Mouse (Mus musculus) heart, embryonic 12.5 days (tissue): ENCODE measurements around the gene Prkca. TPM values are rescaled to one million over a fixed set of nuclear protein-coding genes. Genes with fewer than 3 reads are reported as not detected.

ENCODE experiments used
- ATAC-seq: fragments of 200-750 bp; cut with Nextera tagmentation; 2 replicates; pipeline ENCODE4 v1.8.0; 2017; ENCODE audit warnings: moderate TSS enrichment, moderate library complexity; ENCODE audit not compliant: insufficient number of reproducible peaks, low FRiP score
- H3K27ac ChIP-seq: fragments of 300-500 bp; sonication (generic); 2 replicates; pipeline ENCODE4 v1.5.1; 2016; ENCODE audit warnings: mild to moderate bottlenecking, moderate library complexity; ENCODE audit not compliant: poor library complexity, severe bottlenecking
- H3K27me3 ChIP-seq: fragments of 300-500 bp; sonication (generic); replicated peaks from 2 replicates; pipeline ENCODE4 v1.6.1; 2016; ENCODE audit warnings: mild to moderate bottlenecking, moderate library complexity
- H3K36me3 ChIP-seq: fragments of 300-500 bp; sonication (generic); 2 replicates; pipeline ENCODE4 v1.6.1; 2016; ENCODE audit warnings: mild to moderate bottlenecking, moderate library complexity
- H3K4me1 ChIP-seq: fragments of 300-500 bp; sonication (generic); replicated peaks from 2 replicates; pipeline ENCODE4 v1.6.1; 2016; ENCODE audit warnings: mild to moderate bottlenecking
- H3K4me2 ChIP-seq: fragments of 300-500 bp; sonication (generic); 2 replicates; pipeline ENCODE4 v1.6.1; 2016; ENCODE audit warnings: mild to moderate bottlenecking, moderate library complexity
- H3K4me3 ChIP-seq: fragments of 300-500 bp; sonication (generic); 2 replicates; pipeline ENCODE4 v1.5.1; 2016; ENCODE audit warnings: mild to moderate bottlenecking
- H3K9ac ChIP-seq: fragments of 300-500 bp; sonication (generic); 2 replicates; pipeline ENCODE4 v1.6.1; 2016; ENCODE audit warnings: mild to moderate bottlenecking, moderate library complexity
- H3K9me3 ChIP-seq: fragments of 300-500 bp; sonication (generic); replicated peaks from 2 replicates; pipeline ENCODE4 v1.6.1; 2016; ENCODE audit warnings: mild to moderate bottlenecking, moderate library complexity
- WGBS: fragments of 180-500 bp; shearing (Covaris S2); methylation state at CpG from one replicate; pipeline ENCODE4 v1.1.7; 2016; 5-methylcytosine and 5-hydroxymethylcytosine counted together
- polyA plus RNA-seq: library from polyadenylated mRNA; unstranded; fragments of >200 nt; fragmentation: Nextera tagmentation; extraction: Ambion mirVana; gene quantifications from 2 replicates; pipeline ENCODE4 v1.2.1, GENCODE M21; 2016

Gene Prkca
- polyA plus RNA-seq, 1 experiment from 2014 or later = 18.8 TPM

DNA sequence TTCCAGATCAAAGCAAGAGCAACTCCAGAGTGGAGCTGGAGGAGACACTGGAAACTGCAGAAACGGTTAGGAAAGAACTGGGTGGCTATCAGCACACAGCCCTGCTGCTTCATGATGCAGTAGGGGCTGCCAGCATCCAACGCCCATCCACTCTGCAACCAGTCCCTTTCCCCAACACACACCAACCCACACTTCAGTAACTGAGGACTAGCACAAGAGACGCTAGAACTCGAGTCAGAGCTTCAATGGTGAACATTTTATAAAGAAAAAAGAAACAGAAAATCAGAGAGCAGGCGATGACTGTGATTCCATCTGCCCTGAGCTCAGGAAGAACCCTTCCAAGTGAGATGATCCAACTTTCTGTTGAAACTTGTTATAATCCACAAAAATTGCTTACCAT is 31.2 kb downstream of the Prkca start:
- Histone ChIP-seq H3K9ac (no peak overlapping the region; the same call in 1 of the 2 replicates), H3K4me3 (no peak overlapping the region), H3K27ac (no peak overlapping the region), H3K4me1 (peaks cover 34% of the 10 kb centered on the region), H3K9me3 (no peaks in the 10 kb centered on the region), H3K27me3 (no peaks in the 10 kb centered on the region), H3K4me2 (no peak overlapping the region), H3K36me3 (no peaks in the 10 kb centered on the region)
- ATAC-seq = no peak
- 67% methylated on average over 5 of the region's 5 CpGs for WGBS

DNA sequence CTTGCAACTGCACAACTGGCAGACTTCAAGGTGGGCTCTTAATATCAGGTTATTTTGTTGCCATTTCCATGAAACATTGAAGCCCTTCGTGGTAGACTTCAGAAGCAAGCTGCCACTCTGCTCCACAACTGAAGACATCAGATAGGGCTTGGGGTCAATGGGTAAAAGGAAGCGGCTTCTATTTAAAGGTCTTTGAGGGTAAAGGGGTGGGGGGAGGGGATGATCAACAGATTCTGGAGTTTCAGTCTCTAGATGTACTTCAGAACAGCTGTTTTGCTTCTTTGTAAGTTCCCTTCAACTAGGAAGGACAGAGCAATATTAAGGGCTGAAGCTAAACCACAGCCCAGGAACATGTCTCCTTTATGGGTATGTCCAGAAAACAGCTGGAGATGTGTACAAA is 31.8 kb downstream of the Prkca start:
- WGBS = 51% methylated on average over 2 of the region's 2 CpGs
- H3K27me3 ChIP-seq = no peaks in the 10 kb centered on the region
- H3K9me3 ChIP-seq = no peaks in the 10 kb centered on the region
- H3K4me1 ChIP-seq = peaks cover 40% of the 10 kb centered on the region
- no peak overlapping the region for H3K9ac ChIP-seq
- H3K4me3 ChIP-seq = no peak overlapping the region
- H3K4me2 ChIP-seq = no peak overlapping the region
- no peak for ATAC-seq
- no peak overlapping the region for H3K27ac ChIP-seq
- no peaks in the 10 kb centered on the region for H3K36me3 ChIP-seq

DNA sequence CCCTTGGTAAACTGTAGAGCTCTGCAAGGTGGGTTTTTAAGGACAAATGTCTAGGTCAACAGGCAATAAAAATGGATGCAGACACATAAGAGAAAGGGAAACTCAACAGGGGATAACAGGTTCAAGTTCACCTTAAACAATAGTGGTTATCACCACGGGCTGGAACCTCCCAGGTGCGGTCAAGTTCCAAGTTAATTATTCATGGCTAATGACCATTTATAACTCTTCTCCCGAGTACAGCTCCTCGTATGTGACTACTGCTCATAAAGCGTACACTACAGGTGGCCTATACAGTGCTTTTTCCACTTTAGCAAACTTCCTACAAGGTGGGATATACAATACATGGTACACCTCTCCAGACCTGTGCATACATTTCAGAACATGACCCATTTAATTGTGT is 33.9 kb downstream of the Prkca start:
- Histone ChIP-seq H3K4me3 (no peak overlapping the region), H3K27me3 (no peaks in the 10 kb centered on the region), H3K4me1 (peaks cover 40% of the 10 kb centered on the region), H3K9me3 (no peaks in the 10 kb centered on the region), H3K36me3 (no peaks in the 10 kb centered on the region), H3K9ac (no peak overlapping the region), H3K4me2 (no peak overlapping the region), H3K27ac (no peak overlapping the region)
- WGBS = 90% methylated on average over 5 of the region's 5 CpGs
- no peak for ATAC-seq

DNA sequence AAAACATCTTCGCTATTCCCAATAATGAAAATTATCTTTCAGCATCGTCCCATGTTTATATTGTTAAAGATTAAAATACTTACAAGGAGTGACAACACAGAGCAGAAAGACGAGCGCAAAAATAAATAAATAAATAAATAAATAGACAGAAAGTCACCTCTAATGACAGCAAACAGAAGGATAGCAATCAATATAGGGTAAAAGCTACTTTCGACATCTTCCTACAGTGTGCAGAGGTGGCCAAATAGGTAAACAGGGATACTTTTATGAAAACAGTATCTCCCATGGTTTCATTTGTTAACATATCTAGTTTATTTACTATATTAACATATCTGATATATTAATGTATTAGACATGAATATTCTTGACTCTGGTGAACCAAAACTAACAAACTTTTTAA is 35.5 kb downstream of the Prkca start:
- H3K36me3 ChIP-seq = no peaks in the 10 kb centered on the region
- H3K4me3 ChIP-seq = no peak overlapping the region
- no peaks in the 10 kb centered on the region for H3K27me3 ChIP-seq
- no peaks in the 10 kb centered on the region for H3K9me3 ChIP-seq
- peaks cover 26% of the 10 kb centered on the region for H3K4me1 ChIP-seq
- no peak for ATAC-seq
- no peak overlapping the region for H3K27ac ChIP-seq
- H3K9ac ChIP-seq = no peak overlapping the region
- H3K4me2 ChIP-seq = no peak overlapping the region
- WGBS = 93% methylated on average over 5 of the region's 5 CpGs

DNA sequence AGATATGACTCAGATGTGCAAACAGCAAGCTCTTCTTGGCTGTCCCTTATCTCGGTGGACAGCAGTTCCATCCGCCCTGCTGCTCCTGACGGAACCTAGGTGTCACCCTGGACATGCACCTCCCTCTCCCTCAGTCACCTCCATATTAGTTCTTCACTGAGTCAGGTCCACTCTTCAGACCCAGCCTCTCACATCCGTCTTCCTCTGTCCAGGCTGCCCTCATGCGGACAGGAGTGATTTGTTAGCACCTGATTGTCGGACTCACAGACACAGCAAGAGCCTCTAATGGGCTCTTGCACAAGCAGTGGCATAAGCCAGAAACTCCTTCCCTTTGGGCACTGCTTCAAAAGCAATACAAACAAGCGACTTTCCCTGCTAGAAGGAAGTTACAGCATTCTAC is 36.5 kb downstream of the Prkca start:
- Histone ChIP-seq H3K4me1 (peaks cover 23% of the 10 kb centered on the region), H3K9ac (no peak overlapping the region), H3K4me3 (no peak overlapping the region), H3K4me2 (no peak overlapping the region), H3K36me3 (no peaks in the 10 kb centered on the region), H3K9me3 (no peaks in the 10 kb centered on the region), H3K27me3 (no peaks in the 10 kb centered on the region), H3K27ac (no peak overlapping the region)
- no peak for ATAC-seq
- 42% methylated on average over 7 of the region's 7 CpGs for WGBS

DNA sequence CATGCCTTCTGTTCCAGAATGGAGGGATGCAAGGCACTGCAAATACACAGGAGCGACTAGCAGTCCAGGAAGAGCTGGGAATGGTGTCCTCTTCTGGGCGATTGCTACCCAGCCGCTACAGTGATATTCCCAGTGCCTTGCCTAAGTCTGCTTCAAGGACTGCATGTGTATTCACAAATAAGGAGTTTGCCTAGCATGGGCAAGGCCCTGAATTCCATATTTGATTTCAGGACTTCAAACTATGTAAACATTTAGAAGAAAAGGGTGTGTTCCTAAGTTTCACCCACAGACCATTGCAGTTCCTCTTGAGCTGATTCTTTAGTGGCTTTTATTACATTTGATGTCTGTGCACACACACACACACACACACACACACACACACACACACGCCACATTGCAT is 39.9 kb downstream of the Prkca start:
- Histone ChIP-seq H3K9ac (no peak overlapping the region), H3K4me1 (peaks cover 21% of the 10 kb centered on the region), H3K27me3 (no peaks in the 10 kb centered on the region), H3K4me3 (no peak overlapping the region), H3K36me3 (no peaks in the 10 kb centered on the region), H3K9me3 (no peaks in the 10 kb centered on the region), H3K27ac (no peak overlapping the region), H3K4me2 (no peak overlapping the region)
- ATAC-seq = no peak
- 92% methylated on average over 4 of the region's 4 CpGs for WGBS

DNA sequence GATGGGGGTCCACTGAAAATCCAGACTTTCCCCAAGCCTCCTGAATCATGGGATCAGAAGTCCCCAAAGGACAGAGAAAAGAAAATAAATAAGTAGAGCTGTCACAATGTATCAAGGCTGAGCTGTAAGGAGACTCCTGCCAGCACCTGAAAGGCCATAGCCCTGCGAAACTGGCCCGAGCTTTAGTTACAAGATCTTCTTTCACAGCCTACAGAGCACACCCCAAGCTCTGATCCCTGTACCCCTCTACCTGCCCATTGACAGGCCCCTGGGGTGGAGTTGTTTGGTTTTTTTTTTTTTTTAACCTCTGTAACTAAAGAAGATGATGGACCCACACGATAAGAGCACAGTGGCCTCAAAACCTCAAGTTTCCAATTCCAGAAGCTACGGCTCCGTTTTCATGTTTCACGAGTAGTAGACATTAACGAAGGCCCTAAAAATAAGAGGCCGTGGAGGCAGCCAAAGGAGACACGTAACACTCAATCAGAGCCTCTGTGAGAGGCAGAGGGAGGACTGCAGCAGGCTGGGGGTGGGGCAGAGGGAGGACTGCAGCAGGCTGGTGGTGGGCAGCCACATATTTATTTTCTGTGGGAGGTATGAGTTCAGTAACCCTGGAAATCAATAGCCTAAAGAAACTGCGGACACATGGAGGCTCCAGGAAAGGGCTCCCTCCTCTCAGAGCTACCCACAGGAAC is 41.8 kb downstream of the Prkca start:
- H3K9ac ChIP-seq = no peak overlapping the region
- peaks cover 14% of the 10 kb centered on the region for H3K4me1 ChIP-seq
- no peaks in the 10 kb centered on the region for H3K36me3 ChIP-seq
- 86% methylated on average over 10 of the region's 10 CpGs for WGBS
- ATAC-seq = no peak
- no peak overlapping the region for H3K4me2 ChIP-seq
- H3K4me3 ChIP-seq = no peak overlapping the region
- no peak overlapping the region for H3K27ac ChIP-seq
- H3K9me3 ChIP-seq = no peaks in the 10 kb centered on the region
- H3K27me3 ChIP-seq = no peaks in the 10 kb centered on the region

DNA sequence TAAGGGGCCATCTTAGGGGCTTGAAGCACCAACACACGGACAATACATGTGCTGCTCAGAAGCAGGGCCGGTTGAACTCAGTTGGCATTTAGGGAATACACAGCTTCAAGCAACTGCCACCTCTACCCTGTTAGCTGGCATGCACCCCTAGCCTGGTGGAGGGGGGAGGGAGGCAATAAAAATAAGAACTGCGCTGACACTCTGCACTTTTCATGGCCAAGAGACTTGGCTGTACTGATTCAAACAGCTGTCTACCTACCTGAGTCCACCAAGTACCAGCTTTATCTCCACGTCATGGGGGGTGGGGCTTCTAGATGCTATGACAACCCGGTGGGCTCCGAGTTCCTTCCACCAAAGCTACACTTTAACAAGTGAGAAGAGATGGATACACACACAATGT is 42.7 kb downstream of the Prkca start:
- H3K27ac ChIP-seq = no peak overlapping the region
- WGBS = 85% methylated on average over 6 of the region's 6 CpGs
- no peaks in the 10 kb centered on the region for H3K27me3 ChIP-seq
- H3K9me3 ChIP-seq = no peaks in the 10 kb centered on the region
- no peak overlapping the region for H3K4me2 ChIP-seq
- ATAC-seq = no peak
- H3K36me3 ChIP-seq = no peaks in the 10 kb centered on the region
- H3K4me1 ChIP-seq = peaks cover 14% of the 10 kb centered on the region; the same call in 1 of the 2 replicates
- no peak overlapping the region for H3K4me3 ChIP-seq
- no peak overlapping the region for H3K9ac ChIP-seq

DNA sequence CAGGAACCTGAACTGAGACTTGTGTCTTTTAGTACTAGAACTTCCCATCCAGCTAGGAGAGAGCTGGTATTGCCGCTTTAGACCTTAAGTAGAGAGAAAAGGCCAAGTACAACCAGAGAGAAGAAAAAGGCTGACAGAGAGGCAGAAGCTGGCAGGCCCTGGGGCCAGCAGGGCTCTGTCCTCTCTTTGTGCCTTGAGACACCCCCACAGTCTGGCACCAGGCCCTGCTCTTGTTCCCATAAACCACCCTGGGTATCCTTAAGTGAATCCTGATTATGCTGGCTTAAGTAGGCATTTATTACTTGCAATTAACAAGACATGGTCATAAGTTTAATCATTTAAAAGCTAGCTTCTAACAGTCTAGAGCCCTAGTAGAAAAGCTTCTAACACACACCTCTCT is 43.3 kb downstream of the Prkca start:
- WGBS = 88% methylated on average over 1 of the region's 1 CpGs
- H3K9ac ChIP-seq = no peak overlapping the region
- no peak for ATAC-seq

DNA sequence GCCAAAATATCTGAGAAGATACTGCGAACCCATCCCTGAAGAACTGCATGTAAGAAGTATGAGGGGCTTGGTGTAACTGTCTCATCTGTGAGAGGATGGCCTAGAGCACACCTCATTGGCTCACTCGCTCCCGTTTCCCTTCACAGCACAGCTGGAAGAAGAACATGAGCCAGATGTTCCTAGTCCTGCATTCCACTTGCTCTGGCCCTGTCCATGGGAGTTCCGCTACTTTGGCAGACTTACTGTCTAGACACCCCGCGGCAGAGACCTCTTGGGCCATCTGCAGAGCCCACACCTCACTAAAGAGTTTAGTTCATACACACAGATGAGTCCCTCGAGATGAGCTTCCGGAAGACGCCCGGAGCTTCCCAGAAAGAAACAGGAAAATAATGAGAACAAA is 43.8 kb downstream of the Prkca start:
- Histone ChIP-seq H3K27ac (no peak overlapping the region), H3K9ac (no peak overlapping the region), H3K4me3 (no peak overlapping the region), H3K4me2 (no peak overlapping the region), H3K9me3 (no peaks in the 10 kb centered on the region), H3K4me1 (peaks cover 14% of the 10 kb centered on the region; the same call in 1 of the 2 replicates), H3K27me3 (no peaks in the 10 kb centered on the region), H3K36me3 (no peaks in the 10 kb centered on the region)
- ATAC-seq = no peak
- WGBS = 86% methylated on average over 10 of the region's 10 CpGs

More for the DNA sequence above, 43.3 kb downstream of the Prkca start:
- no peaks in the 10 kb centered on the region for H3K36me3 ChIP-seq
- peaks cover 14% of the 10 kb centered on the region; the same call in 1 of the 2 replicates for H3K4me1 ChIP-seq
- H3K9me3 ChIP-seq = no peaks in the 10 kb centered on the region
- H3K4me2 ChIP-seq = no peak overlapping the region
- H3K4me3 ChIP-seq = no peak overlapping the region
- H3K27me3 ChIP-seq = no peaks in the 10 kb centered on the region
- H3K27ac ChIP-seq = no peak overlapping the region

DNA sequence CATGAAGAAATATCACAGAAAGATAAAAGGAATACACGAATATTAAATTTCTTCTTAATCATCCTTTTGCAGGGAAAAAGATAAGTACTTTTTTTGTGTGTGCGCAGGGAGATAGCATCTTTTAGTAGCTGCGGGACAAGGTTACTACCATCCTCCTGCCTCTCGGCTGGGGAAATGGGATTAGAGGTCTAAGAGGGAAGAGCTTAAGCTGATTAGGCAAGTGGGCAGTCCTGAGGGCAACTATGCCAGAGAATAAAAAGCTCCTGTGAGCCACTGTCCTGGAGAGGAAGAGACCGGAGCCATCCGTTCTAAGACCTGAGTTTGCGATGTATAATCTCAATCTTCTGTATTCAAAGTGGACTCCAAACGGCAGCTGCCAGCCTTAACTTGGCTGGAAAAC is 45.8 kb downstream of the Prkca start:
- Histone ChIP-seq H3K36me3 (no peaks in the 10 kb centered on the region), H3K9me3 (no peaks in the 10 kb centered on the region), H3K27me3 (no peaks in the 10 kb centered on the region), H3K4me3 (no peak overlapping the region), H3K4me1 (peaks cover 14% of the 10 kb centered on the region; the same call in 1 of the 2 replicates), H3K27ac (no peak overlapping the region), H3K4me2 (no peak overlapping the region), H3K9ac (no peak overlapping the region)
- no peak for ATAC-seq
- 43% methylated on average over 8 of the region's 8 CpGs for WGBS

DNA sequence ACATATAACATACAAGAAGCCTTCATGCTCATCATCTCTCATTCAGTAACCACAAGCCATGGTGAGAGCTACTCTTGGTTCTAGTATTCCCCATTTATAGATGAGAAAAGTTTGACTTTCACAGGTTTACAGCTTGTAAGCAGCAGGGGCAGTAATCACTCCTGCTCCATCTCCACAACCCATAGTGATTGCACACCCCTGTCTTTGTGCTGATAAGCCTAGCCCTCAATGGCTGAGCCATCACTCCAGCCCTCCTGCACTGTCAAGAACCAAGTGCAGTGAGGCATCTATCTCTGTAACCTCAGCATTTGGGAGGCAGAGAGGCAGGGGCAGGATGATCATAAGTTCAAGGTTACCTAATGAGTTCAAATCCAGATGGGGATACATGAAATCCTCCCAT is 48.4 kb downstream of the Prkca start:
- no peak for ATAC-seq
- H3K36me3 ChIP-seq = no peaks in the 10 kb centered on the region
- no peaks in the 10 kb centered on the region for H3K27me3 ChIP-seq

More for the DNA sequence above, 48.4 kb downstream of the Prkca start:
- H3K27ac ChIP-seq = no peak overlapping the region
- H3K4me2 ChIP-seq = no peak overlapping the region
- H3K4me3 ChIP-seq = no peak overlapping the region
- H3K9ac ChIP-seq = no peak overlapping the region
- H3K9me3 ChIP-seq = no peaks in the 10 kb centered on the region
- H3K4me1 ChIP-seq = peaks cover 17% of the 10 kb centered on the region; the same call in 1 of the 2 replicates
